Mouse (Mus musculus) heart, adult 11 months (tissue): ENCODE data around the gene Sec22c.

Experiments used
- DNase-seq: peaks from one replicate; pipeline ENCODE4 v3.0.0; 2022

Sec22c gene

GRCm38 (mm10) chr9:121642401-121643181 lies 62.7 kb downstream of the Sec22c start, which contains the start of gene Vipr1:
TSS of gene Vipr1 (plus strand) at chr9:121642716.
- DNase-seq: peak; percentile 95

- DNase-seq: peak; percentile 97
Observed at GRCm38 (mm10) chr9:121642001-121642400, 63.3 kb downstream of the Sec22c start, which contains the start of gene Lyzl4. TSS of gene Lyzl4 (minus strand) at chr9:121642096.

- DNase-seq: peak; percentile 93
Observed at GRCm38 (mm10) chr9:121641235-121641915, 63.9 kb downstream of the Sec22c start.

- no peak for DNase-seq
Observed at GRCm38 (mm10) chr9:121639790-121640189, 65.5 kb downstream of the Sec22c start.

- DNase-seq: peak; percentile 97
Observed at GRCm38 (mm10) chr9:121635835-121636576, 69.3 kb downstream of the Sec22c start.

GRCm38 (mm10) chr9:121633306-121633705 lies 72.0 kb downstream of the Sec22c start:
- peak; percentile 91 for DNase-seq

- peak; percentile 93 for DNase-seq
Observed at GRCm38 (mm10) chr9:121632891-121633290, 72.4 kb downstream of the Sec22c start.

GRCm38 (mm10) chr9:121631946-121632345 lies 73.3 kb downstream of the Sec22c start:
- peak; percentile 96 for DNase-seq

- no peak for DNase-seq
Observed at GRCm38 (mm10) chr9:121630627-121631026, 74.7 kb downstream of the Sec22c start.
